Mouse (Mus musculus) forebrain, postnatal 0 days (tissue): Measurements from ENCODE around the gene Jmjd6. TPM values are rescaled to one million over a fixed set of nuclear protein-coding genes. Genes with fewer than 3 reads are reported as not detected.

Experiments
- ATAC-seq: fragments of 200-750 bp; cut with Nextera tagmentation; 2 replicates; pipeline ENCODE4 v1.8.0; 2017; ENCODE audit warnings: mild to moderate bottlenecking, moderate library complexity
- DNase-seq: peaks from one replicate; pipeline ENCODE4 v3.0.0-alpha.2; 2015
- H3K27ac ChIP-seq: fragments of 300-500 bp; sonication (generic); 2 replicates; pipeline ENCODE4 v1.5.1; 2014; ENCODE audit warnings: low read depth, mild to moderate bottlenecking, antibody characterized with exemption, low read length, moderate library complexity, mixed read lengths
- H3K27me3 ChIP-seq: fragments of 300-500 bp; sonication (generic); 2 replicates; pipeline ENCODE4 v1.6.1; 2014; ENCODE audit warnings: mild to moderate bottlenecking, low read length, mixed read lengths; ENCODE audit not compliant: insufficient read depth
- H3K36me3 ChIP-seq: fragments of 300-500 bp; sonication (generic); 2 replicates; pipeline ENCODE4 v1.6.1; 2014; ENCODE audit warnings: mild to moderate bottlenecking, moderate library complexity; ENCODE audit not compliant: insufficient read depth
- H3K4me1 ChIP-seq: fragments of 300-500 bp; sonication (generic); 2 replicates; pipeline ENCODE4 v1.6.1; 2014; ENCODE audit warnings: antibody characterized with exemption; ENCODE audit not compliant: insufficient read depth
- H3K4me2 ChIP-seq: fragments of 300-500 bp; sonication (generic); 2 replicates; pipeline ENCODE4 v1.6.1; 2014; ENCODE audit warnings: low read depth, mild to moderate bottlenecking, moderate library complexity
- H3K4me3 ChIP-seq: fragments of 300-500 bp; sonication (generic); 2 replicates; pipeline ENCODE4 v1.5.1; 2014; ENCODE audit warnings: low read depth, low read length, mixed read lengths
- H3K9ac ChIP-seq: fragments of 300-500 bp; sonication (generic); 2 replicates; pipeline ENCODE4 v1.6.1; 2014; ENCODE audit warnings: mild to moderate bottlenecking
- H3K9me3 ChIP-seq: fragments of 300-500 bp; sonication (generic); 2 replicates; pipeline ENCODE4 v1.6.1; 2016; ENCODE audit warnings: low read length
- CTCF ChIP-seq: sonication (generic); IDR thresholded peaks from 2 replicates; pipeline ENCODE4 v1.5.1; 2016; ENCODE audit warnings: antibody characterized with exemption, control low read depth, low read depth
- WGBS: fragments of 180-500 bp; shearing (Covaris S2); extraction: QIAGEN DNeasy Blood & Tissue Kit; methylation state at CpG from one replicate; pipeline ENCODE4 v1.1.7; 2014; 5-methylcytosine and 5-hydroxymethylcytosine counted together
- polyA plus RNA-seq: library from polyadenylated mRNA; unstranded; fragments of >200 nt; fragmentation: Nextera tagmentation; extraction: Ambion mirVana; gene quantifications from 2 replicates; pipeline ENCODE4 v1.2.1, GENCODE M21; 2015
- total RNA-seq: library from RNA; depleted of rRNA; stranded (reverse); fragments of >200 nt; gene quantifications from 2 replicates; pipeline ENCODE4 v1.2.3, GENCODE M21; 2014

Gene Jmjd6
- total and polyA plus RNA-seq, 2 experiments from 2014 or later, result 41.4 to 48.1 TPM

DNA sequence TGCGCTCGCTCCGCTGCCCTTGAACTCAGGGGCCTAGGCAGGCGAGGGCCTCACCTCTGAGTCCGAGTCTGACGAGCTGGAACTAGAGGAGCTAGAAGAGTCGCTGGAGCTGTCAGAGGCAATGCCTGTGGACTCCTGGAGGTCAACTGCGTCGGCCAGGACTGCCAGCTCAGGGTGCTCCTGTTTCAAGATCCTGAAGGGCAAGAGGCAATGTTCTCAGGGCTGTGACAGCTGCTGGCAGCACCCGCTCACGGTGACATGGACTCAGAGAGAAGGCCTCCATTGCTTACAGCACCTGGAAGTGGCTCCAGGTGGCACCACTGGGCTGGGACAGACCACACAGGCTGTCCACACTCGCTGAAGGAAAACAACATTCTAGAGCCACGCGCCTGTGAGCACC lies 4.3 kb downstream of the Jmjd6 start:
- no peak overlapping the region for H3K4me3 ChIP-seq
- peaks cover 7% of the 10 kb centered on the region; the same call in 1 of the 2 replicates for H3K4me1 ChIP-seq
- DNase-seq (no peak), ATAC-seq (no peak)
- H3K36me3 ChIP-seq, result peaks cover 65% of the 10 kb centered on the region
- WGBS, result 84% methylated on average over 14 of the region's 14 CpGs
- H3K4me2 ChIP-seq, result no peak overlapping the region
- no peaks in the 10 kb centered on the region for H3K9me3 ChIP-seq
- no peaks in the 10 kb centered on the region for H3K27me3 ChIP-seq
- no peak for TF ChIP-seq CTCF
- no peak overlapping the region for H3K9ac ChIP-seq
- no peak overlapping the region for H3K27ac ChIP-seq

- Histone ChIP-seq H3K27me3 (no peaks in the 10 kb centered on the region), H3K9me3 (no peaks in the 10 kb centered on the region), H3K36me3 (peaks cover 71% of the 10 kb centered on the region), H3K4me2 (no peak overlapping the region), H3K9ac (no peak overlapping the region), H3K27ac (no peak overlapping the region), H3K4me3 (no peak overlapping the region), H3K4me1 (peaks cover 7% of the 10 kb centered on the region; the same call in 1 of the 2 replicates)
- TF ChIP-seq CTCF, result no peak
- WGBS, result 93% methylated on average over 10 of the region's 10 CpGs
- ATAC-seq, result no peak
- DNase-seq, result no peak
Observed at GRCm38 (mm10) chr11:116837441-116837840, 5.8 kb downstream of the Jmjd6 start.

GRCm38 (mm10) chr11:116836283-116836682 lies 7.0 kb downstream of the Jmjd6 start:
- ATAC-seq (no peak), DNase-seq (no peak)
- Histone ChIP-seq H3K27me3 (no peaks in the 10 kb centered on the region), H3K4me2 (no peak overlapping the region), H3K9me3 (no peaks in the 10 kb centered on the region), H3K9ac (no peak overlapping the region), H3K36me3 (peaks cover 71% of the 10 kb centered on the region), H3K4me3 (no peak overlapping the region), H3K4me1 (peaks cover 3% of the 10 kb centered on the region; the same call in 1 of the 2 replicates), H3K27ac (no peak overlapping the region)
- WGBS, result 94% methylated on average over 4 of the region's 4 CpGs
- TF ChIP-seq CTCF, result no peak

GRCm38 (mm10) chr11:116834954-116835353 lies 8.3 kb downstream of the Jmjd6 start:
- no peak overlapping the region for H3K27ac ChIP-seq
- ATAC-seq (no peak), DNase-seq (no peak)
- H3K9me3 ChIP-seq, result no peaks in the 10 kb centered on the region
- no peaks in the 10 kb centered on the region for H3K4me1 ChIP-seq
- no peaks in the 10 kb centered on the region for H3K27me3 ChIP-seq
- H3K36me3 ChIP-seq, result peaks cover 61% of the 10 kb centered on the region
- TF ChIP-seq CTCF, result no peak
- WGBS, result 92% methylated on average over 1 of the region's 1 CpGs
- H3K9ac ChIP-seq, result no peak overlapping the region
- H3K4me3 ChIP-seq, result no peak overlapping the region
- H3K4me2 ChIP-seq, result no peak overlapping the region

GRCm38 (mm10) chr11:116832172-116832685 lies 11.0 kb downstream of the Jmjd6 start:
- Histone ChIP-seq H3K9me3 (no peaks in the 10 kb centered on the region), H3K4me1 (peaks cover 2% of the 10 kb centered on the region; the same call in 1 of the 2 replicates), H3K36me3 (peaks cover 37% of the 10 kb centered on the region), H3K4me2 (no peak overlapping the region), H3K27me3 (no peaks in the 10 kb centered on the region), H3K9ac (no peak overlapping the region), H3K27ac (no peak overlapping the region), H3K4me3 (no peak overlapping the region)
- DNase-seq, result no peak
- no peak for TF ChIP-seq CTCF
- no peak for ATAC-seq
- 34% methylated on average over 3 of the region's 4 CpGs for WGBS

DNA sequence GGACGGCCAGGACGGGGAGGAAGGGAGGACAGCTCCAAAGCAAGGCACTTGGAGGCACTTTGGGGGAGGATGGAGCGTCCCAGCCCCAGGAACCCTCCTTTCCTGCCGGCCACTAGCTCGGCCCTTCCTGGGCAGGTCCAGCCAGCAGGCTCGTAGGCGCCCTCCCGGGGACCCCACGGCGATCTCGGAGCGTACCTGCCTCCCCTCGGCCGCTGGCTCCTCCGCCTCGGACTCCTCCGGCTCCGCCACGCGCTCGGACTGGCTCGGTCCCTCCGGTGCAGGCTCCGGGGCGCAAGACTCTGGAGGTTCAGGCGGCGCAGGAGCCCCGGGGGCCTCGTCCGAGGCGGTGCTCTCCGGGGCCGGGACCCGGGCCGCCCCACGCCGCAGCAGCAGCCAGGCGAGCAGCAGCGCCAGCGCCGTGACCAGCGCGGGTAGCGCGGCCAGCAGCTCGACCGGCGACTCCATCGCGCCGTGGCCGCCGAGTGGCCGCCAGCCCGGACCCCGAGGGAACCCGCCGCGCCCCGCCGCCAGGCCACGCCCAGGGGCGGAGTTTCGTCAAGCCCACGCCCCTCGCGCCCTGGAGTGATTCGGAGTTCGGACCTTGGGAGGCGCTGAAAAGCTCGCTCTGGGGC lies 15.6 kb downstream of the Jmjd6 start, which contains the start of gene Mxra7:
Gene Mxra7 (minus strand): TSS at position 513 of the 632 bp plus-strand sequence.
- DNase-seq (peak; percentile 68), ATAC-seq (peak; percentile 62)
- Histone ChIP-seq H3K27ac (no peak within 1 kb of the TSS), H3K9ac (peak within 1 kb of the TSS; percentile 62), H3K9me3 (no peaks in the 10 kb centered on the region), H3K4me1 (peaks cover 2% of the 10 kb centered on the region; the same call in 1 of the 2 replicates), H3K27me3 (no peaks in the 10 kb centered on the region), H3K36me3 (peaks cover under 1% of the 10 kb centered on the region; the same call in 1 of the 2 replicates), H3K4me2 (peak within 1 kb of the TSS; percentile 92), H3K4me3 (peak within 1 kb of the TSS; percentile 53)
- 3% methylated on average over 65 of the region's 71 CpGs for WGBS
- no peak for TF ChIP-seq CTCF
